Mouse (Mus musculus) bone marrow macrophage, adult 2 months (primary cell): ENCODE data around the gene Map1a.

Source experiments
- CTCF ChIP-seq: IDR thresholded peaks from 2 replicates; pipeline ENCODE4 v1.5.1; 2012; ENCODE audit warnings: low read depth, mild to moderate bottlenecking, low read length, moderate library complexity
- POLR2A ChIP-seq: IDR thresholded peaks from 2 replicates; pipeline ENCODE4 v1.6.1; 2012; ENCODE audit warnings: mild to moderate bottlenecking, low read depth, low read length, borderline replicate concordance

- TF ChIP-seq CTCF, result no peak
- no peak for TF ChIP-seq POLR2A
These were observed 6.5 kb downstream of the Map1a start for GRCm38 (mm10) chr2:121295608-121296571.
